Mouse (Mus musculus) mesoderm, embryonic 11.5 days (tissue): ENCODE data around the gene Olfr495.

Experiments
- DNase-seq: peaks from one replicate; pipeline ENCODE4 v3.0.0-alpha.2; 2012; ENCODE audit warnings: low read depth, low spot score

Olfr495 gene

GRCm38 (mm10) chr7:108392867-108393266 is at the start of gene Olfr495:
Gene Olfr495 (plus strand): TSS chr7:108393167.
- no peak for DNase-seq

DNA sequence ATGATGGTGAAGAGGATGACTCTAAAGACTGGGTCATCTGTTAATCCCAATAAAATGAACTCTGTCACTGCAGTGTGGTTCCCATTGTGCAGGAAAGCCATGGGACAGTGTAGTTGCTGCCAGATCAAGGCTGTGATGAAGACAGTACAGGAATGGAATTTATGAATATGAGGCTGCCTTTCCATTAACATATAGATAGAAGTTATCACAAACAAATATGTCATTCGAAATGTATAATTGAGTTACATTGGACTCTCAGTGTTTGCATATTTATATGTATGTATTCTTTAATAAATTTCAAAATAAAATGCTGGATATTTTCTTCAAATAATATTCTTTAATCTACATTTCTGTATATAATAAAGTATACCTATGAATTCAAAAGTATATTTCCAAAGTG is 46.1 kb upstream of the Olfr495 start, which contains the start of gene Olfr493:
Olfr493 (minus strand) TSS at position 101 of the 400 bp plus-strand sequence.
- DNase-seq = no peak

- no peak for DNase-seq
Measured at GRCm38 (mm10) chr7:108365035-108365434, 27.9 kb upstream of the Olfr495 start, which contains the start of gene Olfr494. Gene Olfr494 (plus strand): TSS chr7:108365335.

DNA sequence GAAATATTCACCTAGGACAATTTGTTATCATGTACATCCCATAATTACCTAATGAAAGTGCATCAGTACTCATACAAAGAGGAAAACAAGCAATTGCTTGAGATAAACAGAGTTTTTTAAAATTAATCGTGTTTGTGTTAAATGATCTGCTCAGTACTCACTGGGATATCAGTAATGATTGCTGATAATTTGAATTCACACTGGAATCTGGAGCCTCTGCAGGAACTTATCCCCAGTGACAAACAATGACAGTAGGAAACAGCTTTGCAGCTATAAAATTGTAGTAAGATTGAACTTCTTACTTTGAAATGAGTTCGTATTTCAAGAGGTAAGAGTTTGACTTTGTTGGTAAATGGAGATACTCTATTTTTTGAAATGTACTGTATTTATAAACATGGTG is 27.2 kb downstream of the Olfr495 start, which contains the start of gene Olfr497:
Olfr497 (plus strand) TSS at position 301 of the 400 bp plus-strand sequence.
- DNase-seq = no peak
